Mouse (Mus musculus) naive thymus-derived CD4-positive, alpha-beta T cell, adult 2 months (primary cell): Measurements from ENCODE around the gene Hck.

Source experiments
- DNase-seq: peaks from one replicate; pipeline ENCODE4 v3.0.0-alpha.2; 2011; ENCODE audit warnings: low read depth

The Hck gene

GRCm38 (mm10) chr2:153090551-153091165 is 17.6 kb upstream of the Hck start:
- no peak for DNase-seq

- no peak for DNase-seq
Measured at GRCm38 (mm10) chr2:153107046-153107766, 1.1 kb upstream of the Hck start.

- no peak for DNase-seq
Measured at GRCm38 (mm10) chr2:153107802-153108201, 466 bp upstream of the Hck start.

GRCm38 (mm10) chr2:153109596-153109995 is 1.3 kb downstream of the Hck start:
- DNase-seq, result no peak

GRCm38 (mm10) chr2:153111298-153111697 is 3.0 kb downstream of the Hck start:
- DNase-seq, result no peak

- no peak for DNase-seq
Measured at GRCm38 (mm10) chr2:153115679-153116081, 7.4 kb downstream of the Hck start.

GRCm38 (mm10) chr2:153117051-153117486 is 8.8 kb downstream of the Hck start:
- DNase-seq, result peak; percentile 42

GRCm38 (mm10) chr2:153119488-153119887 is 11.2 kb downstream of the Hck start:
- no peak for DNase-seq

- no peak for DNase-seq
Measured at GRCm38 (mm10) chr2:153120126-153120525, 11.9 kb downstream of the Hck start.

GRCm38 (mm10) chr2:153121821-153122615 is 13.8 kb downstream of the Hck start:
- DNase-seq, result no peak

- no peak for DNase-seq
Measured at GRCm38 (mm10) chr2:153122701-153123100, 14.4 kb downstream of the Hck start.

GRCm38 (mm10) chr2:153125875-153126274 is 17.6 kb downstream of the Hck start:
- no peak for DNase-seq

GRCm38 (mm10) chr2:153131019-153131418 is 22.8 kb downstream of the Hck start:
- no peak for DNase-seq

- DNase-seq, result no peak
Measured at GRCm38 (mm10) chr2:153134237-153134636, 26.0 kb downstream of the Hck start.

GRCm38 (mm10) chr2:153136211-153136610 is 27.9 kb downstream of the Hck start:
- no peak for DNase-seq

GRCm38 (mm10) chr2:153139158-153139557 is 30.9 kb downstream of the Hck start:
- no peak for DNase-seq

GRCm38 (mm10) chr2:153139996-153140613 is 31.8 kb downstream of the Hck start:
- DNase-seq, result no peak

GRCm38 (mm10) chr2:153142620-153143199 is 34.4 kb downstream of the Hck start:
- DNase-seq, result peak; percentile 67

GRCm38 (mm10) chr2:153145346-153145745 is 37.1 kb downstream of the Hck start:
- DNase-seq, result no peak

GRCm38 (mm10) chr2:153147236-153147635 is 39.0 kb downstream of the Hck start:
- DNase-seq, result no peak

GRCm38 (mm10) chr2:153147715-153148114 is 39.4 kb downstream of the Hck start:
- DNase-seq, result peak; percentile 80

- no peak for DNase-seq
Measured at GRCm38 (mm10) chr2:153149742-153150141, 41.5 kb downstream of the Hck start.
